Mouse (Mus musculus): ENCODE results near the gene Pcdh17.

The Pcdh17 gene

GRCm38 (mm10) chr14:84477411-84477810 is 34.0 kb downstream of the Pcdh17 start:
- DNase-seq (ENCODE audit: low spot score in 2 of 2) = no peak

GRCm38 (mm10) chr14:84480546-84480945 is 37.2 kb downstream of the Pcdh17 start:
- no peak for DNase-seq (ENCODE audit: low spot score in 2 of 2)

GRCm38 (mm10) chr14:84484350-84484749 is 41.0 kb downstream of the Pcdh17 start:
- no peak for DNase-seq (ENCODE audit: low spot score in 2 of 2)

GRCm38 (mm10) chr14:84511010-84511409 is 67.6 kb downstream of the Pcdh17 start:
- DNase-seq (ENCODE audit: low spot score in 2 of 2) = no peak

- DNase-seq (ENCODE audit: low spot score in 2 of 2) = no peak
Observed at GRCm38 (mm10) chr14:84532397-84532796, 89.0 kb downstream of the Pcdh17 start.

GRCm38 (mm10) chr14:84535264-84535663 is 91.9 kb downstream of the Pcdh17 start:
- DNase-seq (ENCODE audit: low spot score in 2 of 2) = no peak

- no peak for DNase-seq (ENCODE audit: low spot score in 2 of 2)
Observed at GRCm38 (mm10) chr14:84541838-84542237, 98.5 kb downstream of the Pcdh17 start.

GRCm38 (mm10) chr14:84545968-84546367 is 102.6 kb downstream of the Pcdh17 start:
- DNase-seq (ENCODE audit: low spot score in 2 of 2) = no peak

GRCm38 (mm10) chr14:84547513-84548194 is 104.3 kb downstream of the Pcdh17 start:
- no peak for DNase-seq (ENCODE audit: low spot score in 2 of 2)

- DNase-seq (ENCODE audit: low spot score in 2 of 2) = no peak
Observed at GRCm38 (mm10) chr14:84551546-84551945, 108.2 kb downstream of the Pcdh17 start.

- no peak for DNase-seq (ENCODE audit: low spot score in 2 of 2)
Observed at GRCm38 (mm10) chr14:84571071-84571470, 127.7 kb downstream of the Pcdh17 start.
